Mouse (Mus musculus): ENCODE measurements around the gene Rtf1. TPM values are rescaled to one million over a fixed set of nuclear protein-coding genes. Genes with fewer than 3 reads are reported as not detected.
A peak's percentile ranks its signal among the peaks of the same experiment; 100 is the strongest.
"Not testable (repeated sequence)": the region's sequence is repeated elsewhere in the genome, so short reads cannot be mapped to it uniquely, and the experiment has no call there.

Rtf1 gene
- 10 to 100 TPM; 21.8 to 33.4 TPM for total RNA-seq (2021)
- polyA plus RNA-seq (2012; rRNA removed): 7.4 and 9.4 TPM in 2 replicates
- long read RNA-seq, full-length matches to known transcripts: 2 of 19 reads
- long read RNA-seq, partial matches to known transcripts: 12 of 19 reads
- long read RNA-seq, other reads (novel, unspliced or antisense): 5 of 19 reads

DNA sequence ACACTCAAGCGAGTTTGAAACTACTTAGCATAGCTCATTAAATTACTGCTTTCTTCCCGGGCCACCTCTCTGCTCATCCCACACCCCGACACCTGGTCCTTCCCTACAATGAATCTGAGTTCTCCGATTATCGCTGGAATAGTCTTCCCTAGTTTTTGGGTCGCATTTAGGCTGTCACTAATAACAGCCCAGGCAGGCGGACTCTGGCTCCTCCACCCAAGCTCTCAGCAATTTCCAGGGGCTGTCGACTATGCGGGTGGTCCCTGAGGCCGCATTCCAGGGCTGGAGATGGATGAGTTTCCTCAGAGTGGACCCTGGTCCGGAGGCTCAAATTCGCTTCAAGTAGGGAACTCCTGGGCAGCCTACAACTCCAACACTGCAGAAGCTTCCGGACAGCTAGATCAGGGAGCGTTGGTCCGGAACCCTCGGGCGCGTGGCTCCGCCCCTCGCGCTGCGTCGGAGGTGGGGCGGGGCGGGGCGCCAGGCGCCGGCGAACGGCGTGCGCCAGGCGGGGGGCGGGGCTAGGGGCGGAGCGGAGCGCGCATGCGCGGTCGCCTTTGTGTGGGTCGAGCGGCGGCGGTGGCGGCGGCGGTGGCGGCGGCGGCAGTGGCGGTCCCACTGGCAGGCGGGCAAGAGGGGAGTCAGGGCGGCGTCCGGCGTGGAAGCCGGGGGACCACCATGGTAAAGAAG, at the start of gene Rtf1:
TSS of gene Rtf1 (plus strand) at position 544 of the 690 bp plus-strand sequence.
- peak; percentile 98 for DNase-seq

DNA sequence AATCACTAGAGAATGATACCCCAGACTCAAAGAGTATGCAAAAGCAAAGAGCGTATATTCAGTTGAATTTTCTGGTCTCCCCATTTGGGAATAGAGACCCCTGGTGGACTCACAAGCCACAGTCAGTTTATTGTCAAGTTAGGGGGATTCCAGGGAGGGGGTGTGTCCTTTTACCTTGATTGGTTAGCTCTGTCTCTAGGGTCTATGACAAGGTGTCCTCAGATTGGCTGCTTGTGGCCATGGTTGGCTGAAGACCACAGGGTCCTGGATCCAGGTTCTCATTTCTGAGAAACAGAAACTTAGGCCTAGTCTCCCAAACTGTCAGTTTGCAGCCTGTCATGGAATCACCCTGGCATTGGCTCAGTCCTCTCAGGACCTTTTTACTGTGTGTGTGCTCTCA, 38.1 kb upstream of the Rtf1 start:
- DNase-seq: no peak

DNA sequence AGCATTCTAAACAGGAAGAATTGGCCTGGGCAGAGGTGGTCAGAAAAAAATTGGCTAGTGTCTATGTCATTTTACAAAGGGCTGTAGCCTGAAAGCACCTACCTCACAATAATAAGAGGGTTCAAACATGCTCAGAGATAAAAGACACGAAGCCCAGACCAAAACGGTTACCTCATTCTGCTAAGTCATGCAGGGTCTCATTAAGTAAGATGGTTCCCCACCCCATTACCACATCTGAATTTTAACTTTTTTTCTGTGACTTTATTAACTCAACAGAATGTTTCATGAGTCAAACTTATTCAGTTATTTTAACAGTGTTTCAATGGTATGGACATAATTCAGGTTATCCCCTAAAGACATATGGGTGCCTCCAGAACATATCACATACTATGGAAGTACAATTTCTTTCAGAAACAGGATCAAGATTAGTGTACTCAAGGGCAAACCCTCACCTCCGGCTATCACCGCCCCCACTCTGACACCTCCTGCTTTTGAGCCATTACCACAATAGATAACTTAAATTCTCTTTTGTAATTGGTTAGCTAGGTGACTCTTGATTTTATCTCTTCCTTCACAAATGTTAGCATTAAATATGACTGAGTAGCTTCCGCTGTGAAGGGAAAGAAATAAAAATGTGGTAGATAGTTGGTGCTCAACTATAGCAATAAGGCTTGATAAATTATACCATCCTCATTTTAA, 33.5 kb upstream of the Rtf1 start:
- no peak for DNase-seq

- no peak for DNase-seq
These were observed 30.6 kb upstream of the Rtf1 start for GRCm38 (mm10) chr2:119644254-119644653.

GRCm38 (mm10) chr2:119662220-119663182, 12.4 kb upstream of the Rtf1 start, which contains the start of gene Ndufaf1:
Ndufaf1 (minus strand) TSS chr2:119662827.
- peak; percentile 87 for DNase-seq

DNA sequence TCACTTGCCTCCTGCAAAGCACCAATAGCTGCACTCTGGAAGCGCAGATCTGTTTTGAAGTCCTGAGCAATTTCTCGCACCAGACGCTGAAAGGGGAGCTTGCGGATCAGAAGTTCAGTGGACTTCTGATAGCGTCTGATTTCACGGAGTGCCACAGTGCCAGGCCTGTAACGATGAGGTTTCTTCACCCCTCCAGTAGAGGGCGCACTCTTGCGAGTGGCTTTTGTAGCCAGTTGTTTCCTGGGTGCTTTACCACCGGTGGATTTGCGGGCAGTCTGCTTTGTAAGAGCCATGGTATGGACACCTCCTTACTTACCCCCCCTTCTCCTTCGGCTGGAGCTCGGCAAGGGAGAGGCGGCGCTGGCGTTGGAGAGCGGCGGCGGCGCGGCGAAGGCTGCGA, 9.1 kb upstream of the Rtf1 start:
- not testable (repeated sequence) for DNase-seq

DNA sequence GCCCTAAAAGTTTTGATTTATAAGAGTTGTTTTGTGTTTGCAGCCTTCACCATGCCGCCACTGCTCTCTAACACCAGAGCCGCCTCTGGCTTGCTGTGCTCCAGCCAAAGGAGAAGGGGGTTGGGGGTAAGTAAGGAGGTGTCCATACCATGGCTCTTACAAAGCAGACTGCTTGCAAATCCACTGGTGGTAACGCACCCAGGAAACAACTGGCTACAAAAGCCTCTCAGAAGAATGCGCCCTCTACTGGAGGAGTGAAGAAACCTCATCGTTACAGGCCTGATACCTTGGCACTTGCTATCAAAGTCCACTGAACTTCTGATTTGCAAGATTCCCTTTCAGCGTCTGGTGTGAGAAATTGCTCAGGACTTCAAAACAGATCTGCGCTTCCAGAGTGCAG, 5.9 kb upstream of the Rtf1 start:
- DNase-seq: peak; percentile 21

DNA sequence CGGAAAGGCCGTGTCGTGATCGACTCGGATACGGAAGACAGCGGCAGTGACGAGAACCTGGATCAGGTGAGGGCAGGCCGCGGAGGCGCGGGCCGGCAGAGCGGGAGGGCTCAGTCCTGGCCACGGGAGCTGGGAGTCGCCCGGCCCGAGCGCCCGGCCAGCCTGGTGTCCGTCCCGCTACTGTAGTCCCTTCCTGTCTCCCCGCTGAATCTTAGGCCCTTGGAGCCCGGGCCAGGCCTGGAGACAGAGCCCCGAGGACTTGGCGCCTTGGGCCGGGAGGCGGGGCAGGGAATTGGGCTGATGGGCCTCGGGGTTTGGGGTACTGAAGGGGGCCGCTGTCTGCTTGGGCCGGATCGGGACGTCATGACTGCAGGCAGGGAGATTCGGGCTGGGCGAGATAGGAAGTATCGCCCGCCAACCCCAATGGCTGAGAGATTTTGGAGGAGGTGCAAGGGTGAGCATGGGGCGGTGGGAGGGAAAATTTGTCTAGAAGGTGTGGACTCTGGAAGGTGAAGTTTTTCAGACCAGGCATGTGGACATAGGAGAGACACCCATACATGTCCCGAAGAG, 432 bp downstream of the Rtf1 start:
- no peak for DNase-seq

GRCm38 (mm10) chr2:119675831-119676230, 963 bp downstream of the Rtf1 start:
- no peak for DNase-seq

DNA sequence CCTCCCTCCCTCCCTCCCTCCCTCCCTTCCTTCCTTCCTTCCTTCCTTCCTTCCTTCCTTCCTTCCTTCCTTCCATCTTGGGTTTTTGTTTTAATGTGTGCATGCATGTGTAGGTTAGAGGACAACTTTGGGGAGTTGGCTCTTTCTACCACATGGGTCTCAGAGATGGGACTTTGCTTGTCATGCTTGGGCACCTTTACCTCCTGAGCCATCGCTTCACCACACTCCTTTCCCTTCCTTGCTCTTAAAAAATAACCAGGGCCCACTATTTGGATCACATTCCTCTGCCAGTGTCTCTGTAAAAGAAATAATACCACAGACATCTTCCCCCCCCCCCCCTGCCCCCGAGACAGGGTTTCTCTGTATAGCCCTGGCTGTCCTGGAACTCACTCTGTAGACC, 8.8 kb downstream of the Rtf1 start:
- DNase-seq: no peak

DNA sequence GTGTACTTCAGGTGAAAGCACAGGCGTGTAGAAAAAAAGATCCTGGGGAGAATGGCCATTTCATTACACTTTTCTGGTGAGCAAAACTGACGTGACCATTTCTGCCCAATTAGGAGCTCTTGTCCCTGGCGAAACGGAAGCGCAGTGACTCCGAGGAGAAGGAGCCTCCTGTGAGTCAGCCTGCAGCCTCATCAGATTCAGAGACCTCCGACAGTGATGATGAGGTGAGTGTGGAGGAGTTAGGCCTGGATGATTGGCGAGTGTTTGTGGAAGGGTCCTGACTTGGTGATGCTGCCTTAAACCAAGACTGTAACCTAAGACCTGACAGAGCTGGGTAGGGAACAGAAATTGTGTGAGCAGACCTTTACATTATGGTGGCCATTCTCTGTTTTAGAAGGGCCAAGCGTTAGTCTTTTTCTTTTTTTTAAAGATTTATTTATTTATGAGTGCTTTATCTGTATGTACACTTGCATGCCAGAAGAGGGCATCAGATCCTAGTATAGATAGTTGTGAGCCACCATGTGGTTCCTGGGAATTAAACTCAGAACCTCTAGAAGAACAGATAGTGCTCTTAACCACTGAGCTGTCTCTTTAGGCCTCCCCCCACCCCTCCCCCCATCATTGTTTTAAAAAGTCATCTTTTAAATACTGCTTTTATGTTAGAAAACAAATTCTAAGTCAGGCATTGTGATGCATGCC, 17.3 kb downstream of the Rtf1 start:
- no peak for DNase-seq

DNA sequence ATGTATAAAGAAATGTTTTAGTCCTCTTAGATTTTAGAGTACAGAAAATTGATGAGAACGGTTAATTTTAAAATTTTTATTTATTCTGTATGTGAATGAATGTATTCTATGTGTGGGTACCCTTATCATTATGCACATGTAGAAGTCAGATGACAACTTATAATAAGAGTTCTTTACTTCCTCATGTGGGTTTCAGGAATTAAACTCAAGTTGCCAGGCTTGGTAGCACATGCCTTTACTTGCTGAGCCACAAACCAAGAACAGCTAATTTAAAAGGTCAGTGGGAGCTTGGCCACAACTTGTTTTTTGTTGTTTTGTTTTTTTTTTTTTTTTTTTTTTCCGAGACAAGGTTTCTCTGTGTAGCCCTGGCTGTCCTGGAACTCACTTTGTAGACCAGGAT, 20.0 kb downstream of the Rtf1 start:
- no peak for DNase-seq

- no peak for DNase-seq
These were observed 21.2 kb downstream of the Rtf1 start for GRCm38 (mm10) chr2:119696111-119696510.

DNA sequence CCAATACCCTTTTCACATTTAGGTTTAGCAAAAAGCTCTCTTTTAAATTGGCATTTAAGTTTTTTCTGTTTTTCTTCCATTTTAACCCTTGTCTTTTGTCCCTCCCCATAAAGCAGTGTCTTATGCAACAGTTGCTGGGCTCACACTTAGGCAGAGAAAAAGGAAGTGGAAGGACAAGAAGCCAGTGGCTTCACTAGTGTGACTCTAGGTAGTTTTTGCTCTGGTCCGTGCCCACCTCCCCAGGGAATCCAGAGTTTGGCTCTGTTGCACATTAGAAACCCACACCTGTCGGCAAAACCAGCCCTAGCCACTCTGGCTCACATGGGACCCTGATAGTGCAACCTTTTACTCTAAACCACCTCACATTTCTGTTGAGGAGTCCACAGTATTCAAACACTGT, 23.6 kb downstream of the Rtf1 start:
- DNase-seq: no peak

- no peak for DNase-seq
These were observed 25.1 kb downstream of the Rtf1 start for GRCm38 (mm10) chr2:119699962-119700361.

DNA sequence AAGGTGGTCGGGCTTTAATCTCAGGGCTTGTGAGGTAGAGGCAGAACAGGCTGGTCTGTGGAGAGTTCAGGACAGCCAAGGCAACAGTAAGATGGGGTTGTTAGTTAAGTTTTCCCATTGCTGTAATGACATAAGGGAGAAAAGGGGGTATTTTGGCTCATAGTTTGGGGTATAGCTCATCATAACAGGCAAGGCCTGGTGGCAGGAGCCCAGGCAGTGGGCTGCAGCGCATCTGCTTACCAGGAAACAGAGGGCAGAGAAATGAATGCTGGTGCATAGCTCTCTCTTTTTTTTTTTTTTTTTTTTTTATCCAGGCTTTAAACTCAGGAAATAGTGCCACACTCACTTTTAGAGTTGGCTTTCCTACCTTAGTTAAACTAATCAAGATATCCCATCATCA, 28.3 kb downstream of the Rtf1 start:
- DNase-seq: no peak

- no peak for DNase-seq
These were observed 32.8 kb downstream of the Rtf1 start for GRCm38 (mm10) chr2:119707676-119708075.

- DNase-seq: no peak
These were observed 35.1 kb downstream of the Rtf1 start for GRCm38 (mm10) chr2:119710011-119710410.

DNA sequence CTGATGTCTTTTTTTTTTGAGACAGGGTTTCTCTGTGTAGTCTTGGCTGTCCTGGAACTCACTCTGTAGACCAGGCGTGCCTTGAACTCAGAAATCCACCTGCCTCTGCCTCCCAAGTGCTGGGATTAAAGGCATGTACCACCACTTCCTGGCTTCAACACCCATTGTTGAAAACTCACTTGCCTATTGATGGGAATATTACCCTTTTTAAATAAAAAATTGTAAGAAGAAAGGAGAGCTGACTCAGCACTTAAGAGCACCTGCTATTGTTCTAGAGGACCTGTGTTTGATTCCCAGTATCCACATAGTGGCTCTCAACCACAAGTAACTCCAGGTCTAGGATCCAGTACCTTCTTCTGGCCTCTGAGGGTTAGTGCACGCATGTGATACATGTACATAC, 41.0 kb downstream of the Rtf1 start:
- DNase-seq: not testable (repeated sequence)

- no peak for DNase-seq
These were observed 46.2 kb downstream of the Rtf1 start for GRCm38 (mm10) chr2:119721070-119721469.

DNA sequence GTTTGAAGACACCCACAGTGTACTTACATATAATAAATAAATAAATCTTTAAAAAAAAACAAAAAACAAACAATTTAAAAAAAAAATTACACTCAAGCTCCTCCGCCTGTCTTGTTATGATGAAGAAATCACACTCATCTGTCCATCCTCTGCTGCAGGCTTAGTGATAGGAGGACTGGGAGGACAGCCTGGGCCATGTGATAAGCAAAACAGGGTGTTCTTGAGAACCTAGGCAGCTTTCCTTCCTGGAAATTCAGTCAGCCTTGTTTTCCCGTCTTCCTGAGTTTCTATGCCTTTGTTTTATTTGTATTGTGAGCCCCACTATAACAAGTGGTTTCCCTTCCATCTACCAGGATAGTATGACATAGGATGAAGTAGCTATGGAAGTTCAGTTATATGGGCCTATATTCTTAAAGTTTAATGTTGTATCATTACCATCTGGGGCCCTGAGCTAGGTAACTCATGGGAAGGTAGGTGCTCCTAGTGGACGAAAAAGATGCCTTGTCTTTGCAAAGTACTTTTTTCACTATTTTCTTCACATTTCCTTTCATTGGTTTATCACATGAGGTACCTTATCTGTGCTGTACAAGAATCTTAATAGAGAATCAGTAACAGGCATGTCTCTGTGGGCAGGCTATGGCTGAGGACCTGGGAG, 53.0 kb downstream of the Rtf1 start:
- no peak for DNase-seq
